Mouse (Mus musculus) leukemia stem cell, adult 10-12 weeks (primary cell): ENCODE data around the gene Cd9. TPM values are rescaled to one million over a fixed set of nuclear protein-coding genes. Genes with fewer than 3 reads are reported as not detected.

Experiments
- polyA plus RNA-seq: library from polyadenylated mRNA; stranded (reverse); fragments of >175 nt; gene quantifications from 2 replicates; pipeline ENCODE4 v1.2.3, GENCODE M21; 2012; ENCODE audit warnings: low replicate concordance

Cd9 gene
- 0.20 and 0.71 TPM in 2 replicates for polyA plus RNA-seq

GRCm38 (mm10) chr6:125494092-125494871, at the start of gene Cd9:
Gene Cd9 (minus strand): TSS chr6:125494791.

Other genes with a start within 250 kb of the Cd9 start
- not detected in 2 replicates for gene Tuba3a, start 208.7 kb downstream of the Cd9 start, polyA plus RNA-seq
- gene Ltbr, start 180.9 kb downstream of the Cd9 start, polyA plus RNA-seq = 20.1 and 24.4 TPM in 2 replicates
- gene Scnn1a, start 174.1 kb downstream of the Cd9 start, polyA plus RNA-seq = 1.5 and 4.0 TPM in 2 replicates
- gene Tnfrsf1a, start 145.4 kb downstream of the Cd9 start, polyA plus RNA-seq = 25.3 and 103 TPM in 2 replicates
- not detected in 2 replicates for gene Plekhg6, start 114.0 kb downstream of the Cd9 start, polyA plus RNA-seq
- gene Vwf, start 52.0 kb upstream of the Cd9 start, polyA plus RNA-seq = 0.39 and 3.2 TPM in 2 replicates
- gene Ano2, start 195.6 kb upstream of the Cd9 start, polyA plus RNA-seq = not detected in 2 replicates